Mouse (Mus musculus) CH12.LX (cell line): ENCODE measurements at regions not wholly inside any gene's neighbourhood (a gene's known extent, or its start where the extent isn't known, plus 50 kb on each side); places are given as distances from the start of the nearest gene placed in this dataset.

Source experiments
- DNase-seq: peaks from one replicate; pipeline ENCODE4 v3.0.0-alpha.2; 2013; ENCODE audit errors: extremely low read depth
- H3K27ac ChIP-seq: 2 replicates; pipeline ENCODE4 v1.5.1; 2012; ENCODE audit warnings: low read depth, mild to moderate bottlenecking, control low read depth, moderate library complexity; ENCODE audit not compliant: insufficient read depth
- H3K27me3 ChIP-seq: replicated peaks from 2 replicates; pipeline ENCODE3; 2012; ENCODE audit warnings: inconsistent platforms
- H3K36me3 ChIP-seq, 2 experiments: replicated peaks in 1 of 2; 2 replicates each; pipeline versions ENCODE3 to v1.6.1; 2012; ENCODE audit warnings: inconsistent platforms in 1 of 2, low read length in 1 of 2, mild to moderate bottlenecking in 1 of 2, mixed read lengths in 1 of 2, moderate library complexity in 1 of 2; ENCODE audit not compliant: control insufficient read depth in 1 of 2, insufficient read depth in 1 of 2
- H3K4me1 ChIP-seq, 2 experiments: 2 replicates each; pipeline ENCODE4 v1.6.1; 2012; ENCODE audit warnings: inconsistent platforms in 1 of 2, moderate library complexity in 1 of 2; ENCODE audit not compliant: insufficient read depth in 2 of 2, control insufficient read depth in 1 of 2
- H3K4me2 ChIP-seq: 2 replicates; pipeline ENCODE4 v1.6.1; 2012; ENCODE audit warnings: low read depth, mild to moderate bottlenecking, control low read depth; ENCODE audit not compliant: poor library complexity, insufficient read depth, severe bottlenecking
- H3K4me3 ChIP-seq, 3 experiments: fragments of 150-350 bp in 1 of 3; sonication (generic) in 1 of 3; replicated peaks in 1 of 3; 2 replicates each; pipeline versions ENCODE3 to v1.5.1; 2011 to 2012; ENCODE audit warnings: low read depth in 2 of 3, low read length in 2 of 3, mild to moderate bottlenecking in 2 of 3, moderate library complexity in 2 of 3, control low read depth in 1 of 3, improper control_type of control experiment in 1 of 3, inconsistent platforms in 1 of 3, mixed read lengths in 1 of 3; ENCODE audit not compliant: poor library complexity in 1 of 3
- H3K79me2 ChIP-seq: replicated peaks from 2 replicates; pipeline ENCODE4 v1.6.1; 2012; ENCODE audit warnings: mild to moderate bottlenecking, moderate library complexity; ENCODE audit not compliant: control insufficient read depth, poor library complexity, insufficient read depth, severe bottlenecking; ENCODE audit errors: extremely low read depth
- H3K9ac ChIP-seq: 2 replicates; pipeline ENCODE4 v1.6.1; 2012; ENCODE audit warnings: low read depth, mild to moderate bottlenecking, control low read depth, moderate library complexity; ENCODE audit not compliant: insufficient read depth
- H3K9me3 ChIP-seq: replicated peaks from 2 replicates; pipeline ENCODE3; 2012; ENCODE audit warnings: low read length, inconsistent platforms, mixed read lengths
- BHLHE40 ChIP-seq: IDR thresholded peaks from 2 replicates; pipeline ENCODE4 v1.6.1; 2011; ENCODE audit warnings: mild to moderate bottlenecking, low read depth, low read length, improper control_type of control experiment
- CHD1 ChIP-seq: IDR thresholded peaks from 2 replicates; pipeline ENCODE4 v1.6.1; 2012; ENCODE audit warnings: low read depth, low read length, improper control_type of control experiment, inconsistent platforms
- CTCF ChIP-seq, 2 experiments: IDR thresholded peaks in 1 of 2; conservative IDR thresholded peaks in 1 of 2; 2 replicates each; pipeline ENCODE4 v1.5.1; 2011 to 2012; ENCODE audit warnings: low read depth in 2 of 2, low read length in 2 of 2, improper control_type of control experiment in 1 of 2, inconsistent platforms in 1 of 2, mild to moderate bottlenecking in 1 of 2, moderate library complexity in 1 of 2
- EP300 ChIP-seq: IDR thresholded peaks from 2 replicates; pipeline ENCODE4 v1.6.1; 2011; ENCODE audit warnings: low read length, improper control_type of control experiment
- ETS1 ChIP-seq: conservative IDR thresholded peaks from 2 replicates; pipeline ENCODE4 v1.6.1; 2012; ENCODE audit warnings: low read depth, mild to moderate bottlenecking, inconsistent platforms, low read length, improper control_type of control experiment, moderate library complexity
- GABPA ChIP-seq: IDR thresholded peaks from 2 replicates; pipeline ENCODE4 v1.6.1; 2012; ENCODE audit warnings: low read depth, low read length, improper control_type of control experiment, inconsistent platforms; ENCODE audit not compliant: insufficient replicate concordance
- IRF4 ChIP-seq: IDR thresholded peaks from 2 replicates; pipeline ENCODE4 v1.6.1; 2014; ENCODE audit warnings: low read depth, mild to moderate bottlenecking, inconsistent platforms, low read length, improper control_type of control experiment
- JUND ChIP-seq: conservative IDR thresholded peaks from 2 replicates; pipeline ENCODE4 v1.6.1; 2011; ENCODE audit warnings: low read depth, low read length, improper control_type of control experiment
- KAT2A ChIP-seq: IDR thresholded peaks from 2 replicates; pipeline ENCODE4 v1.6.1; 2012; ENCODE audit warnings: low read length, improper control_type of control experiment, inconsistent platforms; ENCODE audit not compliant: insufficient replicate concordance
- MAX ChIP-seq: IDR thresholded peaks from 2 replicates; pipeline ENCODE4 v1.6.1; 2011; ENCODE audit warnings: low read length, improper control_type of control experiment
- MAZ ChIP-seq: IDR thresholded peaks from 2 replicates; pipeline ENCODE4 v1.6.1; 2012; ENCODE audit warnings: low read depth, mild to moderate bottlenecking, inconsistent platforms, low read length, improper control_type of control experiment, moderate library complexity
- MXI1 ChIP-seq: IDR thresholded peaks from 2 replicates; pipeline ENCODE4 v1.6.1; 2011; ENCODE audit warnings: mild to moderate bottlenecking, low read depth, low read length, improper control_type of control experiment
- MYC ChIP-seq: IDR thresholded peaks from 2 replicates; pipeline ENCODE4 v1.6.1; 2011; ENCODE audit warnings: low read depth, mild to moderate bottlenecking, improper control_type of control experiment, low read length
- NELFE ChIP-seq: IDR thresholded peaks from 2 replicates; pipeline ENCODE4 v1.6.1; 2011; ENCODE audit warnings: low read depth, low read length, improper control_type of control experiment
- NRF1 ChIP-seq: IDR thresholded peaks from 2 replicates; pipeline ENCODE4 v1.6.1; 2014; ENCODE audit warnings: low read depth, mild to moderate bottlenecking, inconsistent platforms, low read length, improper control_type of control experiment, moderate library complexity
- RAD21 ChIP-seq: IDR thresholded peaks from 2 replicates; pipeline ENCODE4 v1.6.1; 2011; ENCODE audit warnings: low read depth, mild to moderate bottlenecking, low read length, improper control_type of control experiment, moderate library complexity
- TCF12 ChIP-seq: IDR thresholded peaks from 2 replicates; pipeline ENCODE4 v1.6.1; 2014; ENCODE audit warnings: low read depth, mild to moderate bottlenecking, inconsistent platforms, low read length, improper control_type of control experiment
- USF1 ChIP-seq: IDR thresholded peaks from 2 replicates; pipeline ENCODE4 v1.6.1; 2014; ENCODE audit warnings: low read depth, mild to moderate bottlenecking, inconsistent platforms, low read length, improper control_type of control experiment
- ZNF384 ChIP-seq: IDR thresholded peaks from 2 replicates; pipeline ENCODE4 v1.6.1; 2012; ENCODE audit warnings: low read depth, low read length, improper control_type of control experiment, inconsistent platforms
- dilution Hi-C: fragments of 300-500 bp; cut with MboI; formaldehyde crosslinking; loops from 2 replicates; pipeline ENCODE4 v1.14.3; 2020; ENCODE audit warnings: low sequenced_read_pairs; ENCODE audit not compliant: extremely low pct_unique_long_range_greater_than_20kb, extremely low pct_ligation_motif_present
- in situ Hi-C: fragments of 300-500 bp; cut with MboI; formaldehyde crosslinking; loops from 3 replicates; pipeline ENCODE4 v1.14.3; 2019; ENCODE audit warnings: low sequenced_read_pairs, low pct_ligation_motif_present, low pct_unique_long_range_greater_than_20kb, mixed read lengths

GRCm38 (mm10) chr10:119001000-119001780 lies 131.2 kb upstream of the Dyrk2 start:
- Histone ChIP-seq H3K79me2 (no peaks in the 10 kb centered on the region), H3K4me3 (peak overlapping the region in 1 of 3 experiments; percentile 44), H3K4me2 (no peak overlapping the region), H3K36me3 (no peaks in the 10 kb centered on the region), H3K9me3 (peaks cover 1% of the 10 kb centered on the region), H3K27me3 (no peaks in the 10 kb centered on the region), H3K9ac (no peak overlapping the region), H3K4me1 (peaks cover 0 to 55% of the 10 kb centered on the region in 2 experiments; a peak in 2 of 4 replicates), H3K27ac (no peak overlapping the region)
- peak; percentile 54 for DNase-seq
- TF ChIP-seq IRF4 (no peak), MYC (0 out of 2 replicates have a peak, but pooled peaks have one; percentile 21), GABPA (no peak), MAZ (no peak), BHLHE40 (peak; percentile 67), MAX (no peak), ETS1 (peak; percentile 30; the same call in 1 of the 2 replicates), EP300 (no peak), TCF12 (no peak)
- dilution Hi-C loops, result no loop called here
- in situ Hi-C loops, result no loop called here

- H3K9me3 ChIP-seq, result peaks cover 2% of the 10 kb centered on the region
- dilution Hi-C loops (no loop called here), in situ Hi-C loops (no loop called here)
- H3K4me2 ChIP-seq, result no peak overlapping the region
- no peak for DNase-seq
- H3K79me2 ChIP-seq, result no peaks in the 10 kb centered on the region
- no peaks in the 10 kb centered on the region for H3K27me3 ChIP-seq
- no peak overlapping the region for H3K4me3 ChIP-seq
- no peak overlapping the region for H3K27ac ChIP-seq
- TF ChIP-seq NELFE (no peak), JUND (no peak), RAD21 (no peak), NRF1 (no peak), MXI1 (no peak), CTCF (conservative IDR thresholded peaks at IDR 0.05 in 1 of 2, IDR thresholded peaks at IDR 0.05 in 1 of 2; ENCODE audit: low read depth in 2 of 2, low read length in 2 of 2) (no peak), ZNF384 (no peak), KAT2A (no peak), USF1 (no peak), MAX (no peak), CHD1 (no peak)
- TF ChIP-seq, all 38 proteins: peak for 0
- Histone ChIP-seq H3K36me3 (peaks cover 0 to 2% of the 10 kb centered on the region in 2 experiments), H3K4me1 (peaks cover 0 to 43% of the 10 kb centered on the region in 2 experiments; a peak in 2 of 4 replicates), H3K9ac (no peak overlapping the region)
Measured at GRCm38 (mm10) chr10:118998966-118999365, 129.0 kb upstream of the Dyrk2 start.
